Mouse (Mus musculus) erythroblast, embryonic 14.5 days (primary cell): Measurements from ENCODE around the gene Astn2.

Experiments
- GATA1 ChIP-seq: IDR thresholded peaks from 2 replicates; pipeline ENCODE4 v1.6.1; 2012; ENCODE audit warnings: low read length, inconsistent platforms, mixed read lengths
- TAL1 ChIP-seq: IDR thresholded peaks from 3 replicates; pipeline ENCODE4 v1.6.1; 2012; ENCODE audit warnings: low read length, inconsistent platforms, mixed read lengths

- TF ChIP-seq TAL1 (no peak), GATA1 (no peak)
These were observed 573.9 kb downstream of the Astn2 start for GRCm38 (mm10) chr4:65830495-65830894.
